Mouse (Mus musculus) liver, adult 2 months (tissue): ENCODE data around the gene Prdm2.

Experiments
- CTCF ChIP-seq: fragments of 200-500 bp; IDR thresholded peaks from 2 replicates; pipeline ENCODE4 v1.5.1; 2011; ENCODE audit warnings: low read depth, low read length, control low read depth
- POLR2A ChIP-seq: fragments of 200-500 bp; IDR thresholded peaks from 2 replicates; pipeline ENCODE4 v1.6.1; 2011; ENCODE audit warnings: low read length, control low read depth; ENCODE audit not compliant: insufficient read depth; ENCODE audit errors: extremely low read depth

DNA sequence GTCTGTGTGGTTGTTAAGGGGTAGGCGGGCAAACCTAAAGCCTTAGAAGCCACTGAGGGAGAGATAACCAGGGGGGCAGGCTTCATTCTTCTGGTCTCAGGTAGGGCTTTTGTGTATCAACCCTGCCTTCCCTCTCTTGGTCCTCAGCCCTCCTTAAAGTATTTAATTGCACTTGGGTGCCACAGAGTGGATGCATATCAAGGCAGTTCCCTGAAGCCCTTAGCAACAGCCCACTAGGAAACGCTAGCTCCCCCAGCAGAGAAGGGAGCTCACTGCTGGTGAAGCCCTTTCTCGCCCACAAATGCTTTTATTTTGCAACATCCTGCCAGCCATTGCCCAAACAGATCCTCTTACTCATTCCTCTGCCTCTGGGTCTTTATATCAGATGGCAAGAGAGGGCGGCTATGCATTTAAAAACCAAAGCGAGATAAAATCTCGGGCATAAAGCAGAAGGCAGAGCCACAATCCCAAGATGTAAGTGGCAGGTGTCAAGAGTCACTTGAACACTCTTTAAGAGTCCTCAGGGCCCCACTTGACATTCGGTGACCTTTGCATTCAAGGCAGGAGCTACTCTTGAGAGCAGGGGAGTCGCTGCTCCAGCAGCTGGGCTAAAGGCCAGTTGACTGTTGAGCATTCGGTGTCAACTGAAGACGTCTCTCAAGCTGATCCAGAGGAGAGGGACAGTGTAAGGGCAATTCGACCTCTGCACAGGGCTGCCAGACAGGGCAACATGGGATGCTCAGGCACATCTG, 113.3 kb downstream of the Prdm2 start:
- TF ChIP-seq CTCF (no peak), POLR2A (no peak)
